Mouse (Mus musculus): ENCODE measurements around the gene Gng3. TPM values are rescaled to one million over a fixed set of nuclear protein-coding genes. Genes with fewer than 3 reads are reported as not detected.

The Gng3 gene
- polyA plus RNA-seq, 1 experiment = 0.15 TPM

GRCm38 (mm10) chr19:8848356-8848755, 9.4 kb upstream of the Gng3 start:
- Histone ChIP-seq H3K27me3 (ENCODE audit: control insufficient read depth, insufficient read depth, low read length) (no peaks in the 10 kb centered on the region), H3K36me3 (ENCODE audit: control insufficient read depth, insufficient read depth, low read length) (peaks cover 9% of the 10 kb centered on the region; the same call in 1 of the 2 replicates), H3K4me3 (ENCODE audit: control insufficient read depth, insufficient read depth, low read length) (no peak overlapping the region), H3K27ac (ENCODE audit: control insufficient read depth, insufficient read depth, low read length) (no peak overlapping the region), H3K4me1 (replicated peaks; ENCODE audit: control insufficient read depth, insufficient read depth, low read length) (no peaks in the 10 kb centered on the region)
- TF ChIP-seq CTCF (IDR thresholded peaks at IDR 0.05; ENCODE audit: borderline replicate concordance, control insufficient read depth, extremely low read depth, insufficient read depth, low read length, poor library complexity) = no peak
- TF ChIP-seq POLR2A (IDR thresholded peaks at IDR 0.05; ENCODE audit: control insufficient read depth, extremely low read depth, insufficient read depth, low read length, poor library complexity) = no peak
- WGBS = 94% methylated on average over 5 of the region's 5 CpGs
- no peak for DNase-seq

- DNase-seq = peak; percentile 76
- peaks cover 9% of the 10 kb centered on the region; the same call in 1 of the 2 replicates for H3K36me3 ChIP-seq (ENCODE audit: control insufficient read depth, insufficient read depth, low read length)
- H3K27me3 ChIP-seq (ENCODE audit: control insufficient read depth, insufficient read depth, low read length) = no peaks in the 10 kb centered on the region
- peaks cover 19% of the 10 kb centered on the region for H3K4me1 ChIP-seq (replicated peaks; ENCODE audit: control insufficient read depth, insufficient read depth, low read length)
- no peak overlapping the region for H3K4me3 ChIP-seq (ENCODE audit: control insufficient read depth, insufficient read depth, low read length)
- TF ChIP-seq POLR2A (IDR thresholded peaks at IDR 0.05; ENCODE audit: control insufficient read depth, extremely low read depth, insufficient read depth, low read length, poor library complexity) (no peak), CTCF (IDR thresholded peaks at IDR 0.05; ENCODE audit: borderline replicate concordance, control insufficient read depth, extremely low read depth, insufficient read depth, low read length, poor library complexity) (no peak)
- 80% methylated on average over 5 of the region's 5 CpGs for WGBS
- no peak overlapping the region for H3K27ac ChIP-seq (ENCODE audit: control insufficient read depth, insufficient read depth, low read length)
These were observed 5.6 kb upstream of the Gng3 start for GRCm38 (mm10) chr19:8844371-8845129.

GRCm38 (mm10) chr19:8842961-8843360, 4.0 kb upstream of the Gng3 start:
- no peak overlapping the region for H3K27ac ChIP-seq (ENCODE audit: control insufficient read depth, insufficient read depth, low read length)
- TF ChIP-seq POLR2A (IDR thresholded peaks at IDR 0.05; ENCODE audit: control insufficient read depth, extremely low read depth, insufficient read depth, low read length, poor library complexity) = no peak
- no peak for TF ChIP-seq CTCF (IDR thresholded peaks at IDR 0.05; ENCODE audit: borderline replicate concordance, control insufficient read depth, extremely low read depth, insufficient read depth, low read length, poor library complexity)
- peaks cover 33% of the 10 kb centered on the region for H3K4me1 ChIP-seq (replicated peaks; ENCODE audit: control insufficient read depth, insufficient read depth, low read length)
- peaks cover 9% of the 10 kb centered on the region; the same call in 1 of the 2 replicates for H3K36me3 ChIP-seq (ENCODE audit: control insufficient read depth, insufficient read depth, low read length)
- DNase-seq = no peak
- no peaks in the 10 kb centered on the region for H3K27me3 ChIP-seq (ENCODE audit: control insufficient read depth, insufficient read depth, low read length)
- 97% methylated on average over 6 of the region's 6 CpGs for WGBS
- no peak overlapping the region for H3K4me3 ChIP-seq (ENCODE audit: control insufficient read depth, insufficient read depth, low read length)

GRCm38 (mm10) chr19:8841012-8841411, 2.0 kb upstream of the Gng3 start:
- WGBS = 88% methylated on average over 7 of the region's 7 CpGs
- peaks cover 33% of the 10 kb centered on the region for H3K4me1 ChIP-seq (replicated peaks; ENCODE audit: control insufficient read depth, insufficient read depth, low read length)
- no peak for DNase-seq
- no peak overlapping the region for H3K4me3 ChIP-seq (ENCODE audit: control insufficient read depth, insufficient read depth, low read length)
- TF ChIP-seq CTCF (IDR thresholded peaks at IDR 0.05; ENCODE audit: borderline replicate concordance, control insufficient read depth, extremely low read depth, insufficient read depth, low read length, poor library complexity) (no peak), POLR2A (IDR thresholded peaks at IDR 0.05; ENCODE audit: control insufficient read depth, extremely low read depth, insufficient read depth, low read length, poor library complexity) (no peak)
- H3K27ac ChIP-seq (ENCODE audit: control insufficient read depth, insufficient read depth, low read length) = no peak overlapping the region
- H3K27me3 ChIP-seq (ENCODE audit: control insufficient read depth, insufficient read depth, low read length) = no peaks in the 10 kb centered on the region
- peaks cover 1% of the 10 kb centered on the region; the same call in 1 of the 2 replicates for H3K36me3 ChIP-seq (ENCODE audit: control insufficient read depth, insufficient read depth, low read length)

- Histone ChIP-seq H3K36me3 (ENCODE audit: control insufficient read depth, insufficient read depth, low read length) (no peaks in the 10 kb centered on the region), H3K27ac (ENCODE audit: control insufficient read depth, insufficient read depth, low read length) (no peak overlapping the region)
These were observed 1.2 kb upstream of the Gng3 start for GRCm38 (mm10) chr19:8839908-8840791.

GRCm38 (mm10) chr19:8838041-8838730, 808 bp downstream of the Gng3 start:
- Histone ChIP-seq H3K4me3 (ENCODE audit: control insufficient read depth, insufficient read depth, low read length) (peak overlapping the region; percentile 86), H3K27me3 (ENCODE audit: control insufficient read depth, insufficient read depth, low read length) (no peaks in the 10 kb centered on the region), H3K4me1 (replicated peaks; ENCODE audit: control insufficient read depth, insufficient read depth, low read length) (peaks cover 33% of the 10 kb centered on the region), H3K36me3 (ENCODE audit: control insufficient read depth, insufficient read depth, low read length) (peaks cover 16% of the 10 kb centered on the region), H3K27ac (ENCODE audit: control insufficient read depth, insufficient read depth, low read length) (no peak overlapping the region)
- TF ChIP-seq POLR2A (IDR thresholded peaks at IDR 0.05; ENCODE audit: control insufficient read depth, extremely low read depth, insufficient read depth, low read length, poor library complexity) = no peak
- TF ChIP-seq CTCF (IDR thresholded peaks at IDR 0.05; ENCODE audit: borderline replicate concordance, control insufficient read depth, extremely low read depth, insufficient read depth, low read length, poor library complexity) = no peak
- 32% methylated on average over 15 of the region's 15 CpGs for WGBS
- DNase-seq = no peak

More at GRCm38 (mm10) chr19:8839908-8840791, 1.2 kb upstream of the Gng3 start:
- H3K4me1 ChIP-seq (replicated peaks; ENCODE audit: control insufficient read depth, insufficient read depth, low read length) = peaks cover 33% of the 10 kb centered on the region
- no peak for TF ChIP-seq CTCF (IDR thresholded peaks at IDR 0.05; ENCODE audit: borderline replicate concordance, control insufficient read depth, extremely low read depth, insufficient read depth, low read length, poor library complexity)
- TF ChIP-seq POLR2A (IDR thresholded peaks at IDR 0.05; ENCODE audit: control insufficient read depth, extremely low read depth, insufficient read depth, low read length, poor library complexity) = no peak
- 31% methylated on average over 29 of the region's 29 CpGs for WGBS
- DNase-seq = peak; percentile 63
- peak overlapping the region; percentile 69 for H3K4me3 ChIP-seq (ENCODE audit: control insufficient read depth, insufficient read depth, low read length)
- H3K27me3 ChIP-seq (ENCODE audit: control insufficient read depth, insufficient read depth, low read length) = no peaks in the 10 kb centered on the region

Measured in thymus, adult 2 months (tissue).